Mouse (Mus musculus) stomach, embryonic 14.5 days (tissue): Measurements from ENCODE around the gene Rapsn. TPM values are rescaled to one million over a fixed set of nuclear protein-coding genes. Genes with fewer than 3 reads are reported as not detected.
A peak's percentile ranks its signal among the peaks of the same experiment; 100 is the strongest.
"Not testable (repeated sequence)": the region's sequence is repeated elsewhere in the genome, so short reads cannot be mapped to it uniquely, and the experiment has no call there.

Experiments used
- ATAC-seq: fragments of 200-750 bp; cut with Nextera tagmentation; 2 replicates; pipeline ENCODE4 v1.8.0; 2017; ENCODE audit warnings: low read depth, moderate TSS enrichment; ENCODE audit not compliant: insufficient number of reproducible peaks, insufficient read depth, low FRiP score
- H3K27ac ChIP-seq: fragments of 300-500 bp; sonication (generic); 2 replicates; pipeline ENCODE4 v1.5.1; 2014; ENCODE audit warnings: mild to moderate bottlenecking, low read length, moderate library complexity, mixed read lengths
- H3K27me3 ChIP-seq: fragments of 300-500 bp; sonication (generic); 2 replicates; pipeline ENCODE4 v1.6.1; 2014; ENCODE audit warnings: low read length, control low read depth, mixed read lengths; ENCODE audit not compliant: control insufficient read depth, insufficient read depth
- H3K36me3 ChIP-seq: fragments of 300-500 bp; sonication (generic); 2 replicates; pipeline ENCODE4 v1.6.1; 2014; ENCODE audit warnings: mild to moderate bottlenecking, control low read depth, low read length, moderate library complexity, mixed read lengths; ENCODE audit not compliant: control insufficient read depth, insufficient read depth
- H3K4me1 ChIP-seq: fragments of 300-500 bp; sonication (generic); 2 replicates; pipeline ENCODE4 v1.6.1; 2014; ENCODE audit warnings: low read length, control low read depth, mixed read lengths; ENCODE audit not compliant: control insufficient read depth, insufficient read depth
- H3K4me2 ChIP-seq: fragments of 300-500 bp; sonication (generic); replicated peaks from 2 replicates; pipeline ENCODE4 v1.6.1; 2014; ENCODE audit warnings: low read depth, low read length, control low read depth
- H3K4me3 ChIP-seq: fragments of 300-500 bp; sonication (generic); 2 replicates; pipeline ENCODE4 v1.5.1; 2014; ENCODE audit warnings: low read depth, low read length, control low read depth
- H3K9ac ChIP-seq: fragments of 300-500 bp; sonication (generic); replicated peaks from 2 replicates; pipeline ENCODE4 v1.6.1; 2014; ENCODE audit warnings: low read depth, mild to moderate bottlenecking, control low read depth, low read length, moderate library complexity, mixed read lengths
- H3K9me3 ChIP-seq: fragments of 300-500 bp; sonication (generic); 2 replicates; pipeline ENCODE4 v1.6.1; 2016; ENCODE audit warnings: low read depth, low read length, control low read depth; ENCODE audit not compliant: control insufficient read depth
- WGBS: fragments of 180-500 bp; shearing (Covaris S2); extraction: QIAGEN DNeasy Blood & Tissue Kit; methylation state at CpG from one replicate; pipeline ENCODE4 v1.1.7; 2014; 5-methylcytosine and 5-hydroxymethylcytosine counted together
- polyA plus RNA-seq: library from polyadenylated mRNA; unstranded; fragments of >200 nt; fragmentation: Nextera tagmentation; extraction: Ambion mirVana; gene quantifications from 2 replicates; pipeline ENCODE4 v1.2.1, GENCODE M21; 2014

Rapsn gene
- polyA plus RNA-seq, 1 experiment from 2014 or later = 1.6 TPM

- Histone ChIP-seq H3K4me1 (no peaks in the 10 kb centered on the region), H3K27ac (no peak overlapping the region), H3K4me3 (no peak overlapping the region), H3K36me3 (no peaks in the 10 kb centered on the region), H3K27me3 (no peaks in the 10 kb centered on the region), H3K9me3 (no peaks in the 10 kb centered on the region), H3K9ac (no peak overlapping the region), H3K4me2 (no peak overlapping the region)
- WGBS = 74% methylated on average over 13 of the region's 13 CpGs
- no peak for ATAC-seq
Observed at GRCm38 (mm10) chr2:91044727-91045126, 9.3 kb downstream of the Rapsn start.

DNA sequence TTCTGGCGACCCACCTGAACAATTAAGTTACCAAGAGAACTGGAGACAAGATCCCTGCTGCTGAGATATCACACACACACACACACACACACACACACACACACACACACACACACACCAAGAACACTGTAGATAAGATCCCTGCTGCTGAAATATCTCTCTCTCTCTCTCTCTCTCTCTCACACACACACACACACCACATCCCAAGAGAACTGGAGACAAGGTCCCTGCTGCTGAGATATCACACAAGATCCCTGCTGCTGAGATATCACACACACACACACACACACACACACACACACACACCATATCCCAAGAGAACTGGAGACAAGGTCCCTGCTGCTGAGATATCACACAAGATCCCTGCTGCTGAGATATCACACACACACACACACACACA, 10.4 kb downstream of the Rapsn start:
- H3K4me3 ChIP-seq, H3K27me3 ChIP-seq, H3K4me1 ChIP-seq, H3K4me2 ChIP-seq, ATAC-seq, H3K36me3 ChIP-seq, H3K27ac ChIP-seq, H3K9ac ChIP-seq, H3K9me3 ChIP-seq: not testable (repeated sequence)
- WGBS = 83% methylated on average over 1 of the region's 1 CpGs

DNA sequence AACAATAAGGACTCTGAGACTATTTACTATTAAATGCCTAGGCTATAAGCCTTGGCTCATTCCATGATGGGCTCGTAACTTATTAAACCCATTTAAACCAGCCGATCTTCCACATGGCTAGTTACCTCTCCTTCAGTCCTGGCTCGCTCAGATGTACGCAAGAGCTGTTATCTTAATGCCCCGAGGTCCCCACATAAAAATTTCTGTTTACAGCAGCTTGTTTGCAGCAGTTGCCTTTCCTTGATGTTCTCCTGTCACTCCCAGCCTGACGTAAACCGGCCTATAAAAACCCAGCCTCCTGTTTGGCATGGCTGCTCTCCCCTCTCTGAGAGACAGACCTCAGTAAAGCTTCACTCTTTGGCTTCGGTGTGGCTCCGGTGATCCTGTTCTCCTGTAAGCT, 11.9 kb downstream of the Rapsn start:
- Histone ChIP-seq H3K36me3 (no peaks in the 10 kb centered on the region), H3K9ac (no peak overlapping the region), H3K4me3 (no peak overlapping the region), H3K27me3 (no peaks in the 10 kb centered on the region), H3K4me1 (no peaks in the 10 kb centered on the region), H3K27ac (no peak overlapping the region), H3K4me2 (no peak overlapping the region), H3K9me3 (no peaks in the 10 kb centered on the region)
- no peak for ATAC-seq
- 76% methylated on average over 9 of the region's 9 CpGs for WGBS

DNA sequence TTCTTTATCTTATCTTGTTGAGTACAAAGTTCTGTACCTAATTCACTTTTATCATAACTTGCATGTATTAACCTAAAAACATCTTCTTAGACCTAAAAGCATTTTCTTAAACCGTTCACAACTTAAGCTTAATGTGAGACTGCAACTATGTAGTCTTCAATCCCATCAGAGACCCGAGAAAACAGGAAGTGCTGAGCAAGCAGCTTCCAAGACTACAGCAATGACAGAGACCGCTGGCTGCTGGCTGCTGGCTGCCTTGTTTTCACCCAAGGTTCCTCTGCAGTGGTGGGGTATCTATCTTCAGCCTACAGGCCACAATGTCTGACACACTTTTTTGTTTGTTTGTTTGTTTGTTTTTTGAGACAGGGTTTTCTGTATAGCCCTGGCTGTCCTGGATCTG, 16.5 kb downstream of the Rapsn start:
- H3K4me3 ChIP-seq = no peak overlapping the region
- H3K27ac ChIP-seq = no peak overlapping the region
- no peaks in the 10 kb centered on the region for H3K27me3 ChIP-seq
- H3K9ac ChIP-seq = no peak overlapping the region
- peaks cover 6% of the 10 kb centered on the region; the same call in 1 of the 2 replicates for H3K4me1 ChIP-seq
- H3K36me3 ChIP-seq = peaks cover 19% of the 10 kb centered on the region
- WGBS = 77% methylated on average over 3 of the region's 3 CpGs
- ATAC-seq = no peak
- no peaks in the 10 kb centered on the region for H3K9me3 ChIP-seq
- no peak overlapping the region for H3K4me2 ChIP-seq

GRCm38 (mm10) chr2:91052752-91053151, 17.3 kb downstream of the Rapsn start:
- peaks cover 27% of the 10 kb centered on the region for H3K36me3 ChIP-seq
- H3K9me3 ChIP-seq = no peaks in the 10 kb centered on the region
- WGBS = 57% methylated on average over 2 of the region's 2 CpGs
- H3K9ac ChIP-seq = no peak overlapping the region
- H3K4me3 ChIP-seq = no peak overlapping the region
- ATAC-seq = no peak
- no peaks in the 10 kb centered on the region for H3K27me3 ChIP-seq
- H3K4me2 ChIP-seq = peak overlapping the region; percentile 49; the same call in 1 of the 2 replicates
- H3K4me1 ChIP-seq = peaks cover 6% of the 10 kb centered on the region; the same call in 1 of the 2 replicates
- no peak overlapping the region for H3K27ac ChIP-seq

- Histone ChIP-seq H3K36me3 (peaks cover 32% of the 10 kb centered on the region), H3K4me3 (peak overlapping the region; percentile 91), H3K4me1 (peaks cover 6% of the 10 kb centered on the region; the same call in 1 of the 2 replicates), H3K27me3 (no peaks in the 10 kb centered on the region), H3K27ac (no peak overlapping the region), H3K9me3 (no peaks in the 10 kb centered on the region), H3K9ac (0 out of 2 replicates have a peak overlapping the region, but pooled peaks have one; percentile 75), H3K4me2 (peak overlapping the region; percentile 49)
- peak; percentile 59; the same call in 1 of the 2 replicates for ATAC-seq
- WGBS = 0% methylated on average over 6 of the region's 6 CpGs
Observed at GRCm38 (mm10) chr2:91053181-91053933, 17.9 kb downstream of the Rapsn start.

GRCm38 (mm10) chr2:91053934-91054382, 18.5 kb downstream of the Rapsn start, which contains the start of gene Psmc3:
Gene Psmc3, plus strand, starts transcription at chr2:91054009.
- WGBS = under 1% methylated on average over 40 of the region's 40 CpGs
- H3K27me3 ChIP-seq = no peaks in the 10 kb centered on the region
- no peaks in the 10 kb centered on the region for H3K9me3 ChIP-seq
- peak within 1 kb of the TSS; percentile 66; the same call in 1 of the 2 replicates for H3K27ac ChIP-seq
- peaks cover 38% of the 10 kb centered on the region for H3K36me3 ChIP-seq
- H3K4me2 ChIP-seq = peak within 1 kb of the TSS; percentile 90
- peaks cover 6% of the 10 kb centered on the region; the same call in 1 of the 2 replicates for H3K4me1 ChIP-seq
- peak within 1 kb of the TSS; percentile 91 for H3K4me3 ChIP-seq
- ATAC-seq = peak; percentile 97
- peak within 1 kb of the TSS; percentile 75 for H3K9ac ChIP-seq

GRCm38 (mm10) chr2:91058435-91058834, 23.0 kb downstream of the Rapsn start:
- Histone ChIP-seq H3K4me3 (no peak overlapping the region), H3K9ac (no peak overlapping the region), H3K4me1 (peaks cover 6% of the 10 kb centered on the region; the same call in 1 of the 2 replicates), H3K36me3 (peaks cover 66% of the 10 kb centered on the region), H3K9me3 (no peaks in the 10 kb centered on the region), H3K4me2 (no peak overlapping the region), H3K27ac (no peak overlapping the region), H3K27me3 (no peaks in the 10 kb centered on the region)
- 93% methylated on average over 5 of the region's 5 CpGs for WGBS
- ATAC-seq = no peak
